Mouse (Mus musculus) frontal cortex, postnatal 14 days (tissue): Measurements from ENCODE around the gene Rgn.

Experiments used
- DNase-seq, 2 experiments: peaks; one replicate each; pipeline ENCODE4 v3.0.0; 2022; ENCODE audit warnings: low spot score in 2 of 2

Gene Rgn

DNA sequence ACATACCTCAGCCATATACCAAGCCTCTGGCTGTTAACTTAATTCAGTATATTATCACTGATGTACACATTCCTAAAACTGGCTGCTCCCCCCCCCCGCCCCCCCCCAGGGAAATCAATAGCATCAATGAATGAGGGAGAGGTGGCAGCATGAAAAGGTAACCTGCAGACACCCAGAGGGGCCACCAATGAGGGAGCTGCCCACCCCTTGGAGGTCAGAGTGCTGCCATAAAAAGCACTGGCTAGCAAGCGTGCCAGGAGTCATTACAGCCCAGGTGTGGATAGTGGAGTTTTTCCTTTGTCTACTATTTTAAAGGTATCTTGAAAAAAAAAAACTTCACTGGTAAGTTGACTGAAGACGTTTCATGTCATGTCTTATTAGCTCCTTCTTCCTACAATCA lies at the start of gene Rgn:
Gene Rgn, plus strand, starts transcription at position 256 of the 400 bp plus-strand sequence.
- DNase-seq: no peak

DNA sequence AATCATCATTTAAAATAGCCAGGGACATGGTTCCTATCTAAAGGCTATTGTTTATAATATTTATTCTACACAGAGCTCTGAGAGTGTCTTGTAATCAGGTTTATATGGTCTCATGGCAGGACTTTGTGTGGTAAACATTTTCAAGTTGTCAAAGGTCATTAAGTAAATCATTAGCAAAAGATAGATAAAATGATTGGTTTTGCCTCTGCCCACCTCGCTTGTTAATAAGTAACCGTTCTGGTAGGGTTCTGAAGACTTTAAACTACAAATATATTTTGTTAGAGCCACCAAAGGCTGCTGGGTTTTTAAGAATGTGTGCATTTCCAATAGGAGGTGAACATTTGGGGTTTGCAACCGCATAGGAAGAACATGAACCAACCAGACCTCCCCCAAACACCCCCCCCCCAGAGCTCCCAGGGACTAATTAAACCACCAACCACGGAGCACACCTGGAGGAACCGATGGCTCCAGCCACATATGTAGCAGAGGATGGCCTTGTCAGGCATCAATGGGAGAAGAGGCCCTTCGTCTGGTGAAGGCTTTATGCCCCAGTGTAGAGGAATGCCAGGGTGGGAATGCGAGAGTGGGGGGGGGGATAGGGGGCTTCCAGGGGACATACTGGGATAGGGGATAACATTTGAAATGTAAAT lies 29.2 kb upstream of the Rgn start:
- DNase-seq: no peak

DNA sequence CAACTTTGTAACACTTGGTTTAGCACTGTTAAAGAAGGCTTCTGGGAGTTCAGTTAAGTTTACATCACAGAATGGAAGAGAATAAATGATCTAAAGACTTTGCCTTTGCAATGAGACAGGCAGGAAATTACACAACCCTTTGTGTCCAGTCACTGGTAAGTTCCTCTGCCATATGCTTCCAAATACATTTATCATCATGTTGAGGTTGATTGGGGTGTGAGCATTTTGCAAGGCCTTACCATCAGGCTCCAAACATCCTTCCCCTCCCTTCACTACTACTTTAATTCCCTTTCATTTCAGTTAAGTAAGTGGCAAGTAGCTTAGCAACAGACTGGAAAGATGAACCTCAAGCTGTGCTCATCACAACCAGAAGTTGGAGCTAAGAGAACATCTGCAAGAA lies 28.0 kb upstream of the Rgn start:
- no peak for DNase-seq

DNA sequence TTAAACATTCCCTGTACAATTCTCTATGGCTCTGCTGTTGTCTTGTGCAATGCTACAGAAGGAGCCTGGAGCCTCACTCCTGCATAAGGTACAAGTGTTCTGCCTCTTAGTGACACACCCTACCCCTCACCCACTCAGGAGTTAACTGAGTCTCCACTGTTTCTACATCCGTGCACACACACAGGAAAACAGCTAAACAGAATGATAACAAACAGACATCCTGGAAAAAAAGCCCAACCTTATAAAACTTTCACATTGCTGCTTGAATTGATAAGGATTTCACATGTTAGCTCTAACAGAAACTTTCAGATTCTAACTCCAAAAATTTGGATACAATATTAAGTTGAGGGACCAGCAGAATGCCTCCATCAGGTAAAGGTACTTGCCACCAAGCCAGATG lies 17.0 kb upstream of the Rgn start:
- no peak for DNase-seq

DNA sequence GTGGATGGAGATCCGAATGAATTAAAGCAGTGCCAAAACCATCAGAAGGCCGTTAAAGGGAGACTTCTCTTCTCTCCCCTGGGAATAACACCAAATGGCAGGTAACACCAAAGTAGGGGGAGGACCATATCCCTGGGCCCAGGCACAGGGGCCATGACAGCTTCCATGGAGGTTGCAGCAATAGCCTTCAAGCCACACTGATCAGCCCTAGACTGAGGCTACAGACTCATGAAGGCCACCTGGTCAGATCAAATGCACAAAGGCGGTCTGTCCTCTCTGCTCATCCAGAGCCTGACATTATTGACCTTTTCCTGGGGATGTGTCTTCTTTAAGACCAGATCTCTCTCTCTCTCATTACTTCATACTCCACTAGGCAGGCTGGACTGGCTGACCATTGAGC lies 5.7 kb upstream of the Rgn start:
- DNase-seq: no peak

DNA sequence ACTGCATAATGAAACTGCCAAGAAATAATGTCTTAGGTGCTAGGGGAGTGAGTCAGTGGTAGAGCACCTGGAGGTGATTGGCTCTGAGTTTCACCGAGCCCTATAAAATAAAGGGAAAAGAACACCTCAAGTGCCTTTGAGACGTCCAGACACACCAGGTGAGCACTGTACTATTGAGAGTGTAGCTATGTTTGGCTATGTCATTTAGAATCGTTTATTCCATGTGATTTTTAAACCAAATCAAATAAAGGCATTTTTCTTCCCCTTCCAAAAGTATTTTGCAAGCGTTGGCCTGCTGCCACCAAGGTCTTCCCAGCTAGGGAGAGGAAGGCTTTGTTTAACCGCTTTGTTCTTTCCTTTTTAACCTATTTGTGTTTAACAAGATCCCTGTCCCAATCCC lies 2.0 kb upstream of the Rgn start:
- no peak for DNase-seq

DNA sequence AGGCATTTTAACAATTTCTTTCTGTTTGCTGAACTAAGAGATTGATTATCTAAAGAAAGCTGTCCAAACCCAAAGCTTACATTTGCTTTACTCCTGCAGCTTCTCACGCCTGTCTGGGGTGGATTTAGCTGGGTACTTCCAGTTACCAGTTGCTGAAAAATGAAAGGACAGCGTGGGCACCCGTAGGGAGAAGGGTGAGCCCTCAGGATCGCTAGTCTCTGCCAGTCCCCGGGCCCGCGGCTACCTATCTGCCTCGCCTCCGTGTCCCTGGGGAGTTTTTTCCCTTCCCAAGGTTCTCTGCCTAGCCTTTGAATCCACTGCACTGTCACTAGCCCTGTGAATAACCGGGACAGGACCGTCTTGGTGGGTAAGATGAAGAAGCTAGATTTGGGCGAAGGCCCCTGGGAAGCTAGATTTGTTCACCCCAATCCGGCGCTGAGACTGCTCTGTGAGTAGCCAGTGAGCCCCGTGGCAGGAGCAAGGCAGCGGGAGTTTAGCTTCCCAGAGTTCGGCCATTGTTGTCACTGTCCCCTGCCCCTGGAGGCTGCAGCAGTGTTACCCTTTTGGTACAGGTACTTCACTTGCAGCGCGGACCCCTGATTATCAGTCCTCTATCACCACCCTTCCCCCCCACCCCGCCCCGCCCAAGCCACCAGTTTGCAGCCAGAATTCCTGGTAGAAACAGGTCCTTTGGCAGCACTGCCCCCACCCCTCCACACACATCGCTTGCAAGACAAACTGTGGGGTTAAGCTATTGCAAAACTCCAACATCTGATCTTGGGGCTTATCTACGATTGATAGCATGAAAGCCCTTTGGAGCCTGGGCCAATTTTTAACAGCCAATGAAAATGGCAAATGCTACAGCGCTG lies 1.3 kb upstream of the Rgn start:
- no peak for DNase-seq

DNA sequence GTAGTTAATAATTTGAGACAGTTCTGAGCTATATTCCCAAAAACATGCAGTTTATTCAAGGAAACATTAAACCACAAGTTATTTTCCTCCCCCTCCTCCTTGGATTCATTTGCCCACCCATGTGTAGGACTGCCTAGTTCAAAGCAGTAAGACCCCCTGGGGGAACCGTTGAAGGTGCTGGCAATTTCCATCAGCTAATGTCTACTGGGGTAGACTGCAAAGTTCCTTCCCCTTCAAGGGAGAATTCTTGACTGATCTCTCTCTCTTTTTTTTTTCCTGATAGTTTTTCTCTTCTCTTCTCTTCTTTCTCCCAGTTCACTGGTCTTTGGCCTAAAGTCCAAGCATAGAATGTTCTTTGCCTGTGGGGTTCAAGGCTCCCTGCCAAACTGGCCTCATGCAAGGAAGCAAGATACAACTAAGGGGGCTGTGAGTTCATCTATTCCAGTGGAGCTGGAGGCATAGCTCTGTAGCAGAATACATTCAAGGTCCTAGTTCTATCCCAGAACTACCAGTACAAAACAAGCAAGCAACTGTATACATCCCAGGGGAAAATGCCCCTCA lies 627 bp upstream of the Rgn start:
- no peak for DNase-seq

DNA sequence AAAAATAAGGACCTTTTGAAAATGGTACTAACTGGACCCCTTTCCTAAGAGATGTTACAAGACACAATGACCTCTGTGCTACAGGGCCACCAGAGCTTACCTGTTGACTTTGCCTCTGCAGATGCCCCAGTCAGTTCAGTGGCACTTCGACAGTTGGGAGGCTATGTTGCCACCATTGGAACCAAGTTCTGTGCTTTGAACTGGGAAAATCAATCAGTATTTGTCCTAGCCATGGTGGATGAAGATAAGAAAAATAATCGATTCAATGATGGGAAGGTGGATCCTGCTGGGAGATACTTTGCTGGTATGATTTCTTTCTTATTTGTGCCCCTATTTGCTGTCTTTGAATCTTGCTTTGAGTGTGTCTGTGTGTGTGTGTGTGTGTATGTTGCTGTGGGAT lies 2.6 kb downstream of the Rgn start:
- DNase-seq: no peak

DNA sequence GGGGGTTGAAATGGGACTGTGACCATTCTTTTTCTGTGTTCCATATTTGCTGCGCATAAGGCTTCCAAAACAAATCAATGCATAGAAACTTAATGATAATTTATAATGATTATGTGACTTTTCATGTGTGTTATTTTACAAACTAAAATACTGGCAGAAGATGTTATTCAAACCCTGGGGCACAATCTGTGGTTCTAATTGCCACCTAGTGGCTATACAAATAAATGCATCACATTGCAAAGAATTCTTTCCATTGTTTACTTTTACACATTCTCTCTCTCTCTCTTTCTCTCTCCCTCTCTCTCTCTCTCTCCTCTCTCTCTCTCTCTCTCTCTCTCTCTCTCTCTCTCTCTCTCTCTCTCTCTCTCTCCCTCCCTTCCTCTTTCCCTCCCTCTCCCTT lies 12.3 kb downstream of the Rgn start:
- no peak for DNase-seq

DNA sequence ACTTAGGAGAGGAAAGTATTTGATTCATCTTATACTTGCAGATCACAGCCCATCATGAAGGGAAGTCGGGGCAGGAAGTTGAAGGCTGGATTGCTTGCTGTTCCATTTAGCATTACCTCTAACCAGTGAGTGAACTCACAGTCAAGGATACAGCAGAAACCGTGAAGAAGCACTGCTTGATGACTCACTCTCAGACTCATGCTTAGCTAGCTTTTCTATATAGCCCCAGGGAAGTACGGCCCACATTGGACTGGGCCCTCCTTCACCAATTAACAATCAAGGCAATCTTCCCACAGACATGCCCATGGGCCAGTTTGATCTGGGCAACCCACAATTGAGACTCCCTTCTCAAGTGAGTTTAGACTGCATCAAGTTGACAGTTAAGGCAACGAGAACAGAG lies 14.4 kb downstream of the Rgn start:
- DNase-seq: no peak

DNA sequence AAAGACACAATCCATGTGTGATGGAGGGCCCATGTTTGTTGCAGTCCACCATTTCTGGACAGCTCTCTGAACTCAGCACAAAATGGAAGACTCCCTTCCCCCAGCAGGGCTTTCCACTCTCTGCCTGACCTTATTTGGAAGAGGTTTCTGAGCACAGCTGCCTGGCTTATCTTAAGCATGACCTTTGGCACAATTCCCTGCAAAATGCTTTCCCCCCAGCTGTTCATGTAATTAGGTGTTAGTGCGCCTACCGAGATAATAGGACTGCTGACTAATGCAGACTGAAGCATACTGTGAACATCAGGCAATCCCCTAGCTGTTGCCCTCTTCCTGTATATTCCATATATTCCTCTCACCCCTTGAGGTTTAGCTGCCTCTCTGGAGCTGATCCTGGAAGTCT lies 21.4 kb downstream of the Rgn start:
- no peak for DNase-seq

DNA sequence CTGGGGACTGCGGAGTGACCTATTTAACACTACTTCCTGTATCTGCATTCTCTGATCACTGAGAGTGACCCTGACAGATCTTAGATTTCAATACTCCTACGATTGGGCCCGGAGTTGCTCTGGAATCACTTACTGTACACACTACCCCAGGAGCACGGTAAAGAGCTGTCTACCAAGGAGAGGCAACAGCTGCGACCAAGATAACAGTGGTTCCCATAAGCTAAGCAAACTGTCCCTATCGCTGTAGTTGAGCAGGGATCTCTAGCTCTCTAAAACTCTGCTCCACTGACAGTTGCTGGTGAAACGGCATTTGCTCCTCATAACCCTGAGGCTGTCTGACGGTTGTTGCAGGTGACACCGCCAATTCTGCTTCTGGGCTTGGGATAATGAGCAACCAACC lies 23.1 kb downstream of the Rgn start:
- DNase-seq: no peak

DNA sequence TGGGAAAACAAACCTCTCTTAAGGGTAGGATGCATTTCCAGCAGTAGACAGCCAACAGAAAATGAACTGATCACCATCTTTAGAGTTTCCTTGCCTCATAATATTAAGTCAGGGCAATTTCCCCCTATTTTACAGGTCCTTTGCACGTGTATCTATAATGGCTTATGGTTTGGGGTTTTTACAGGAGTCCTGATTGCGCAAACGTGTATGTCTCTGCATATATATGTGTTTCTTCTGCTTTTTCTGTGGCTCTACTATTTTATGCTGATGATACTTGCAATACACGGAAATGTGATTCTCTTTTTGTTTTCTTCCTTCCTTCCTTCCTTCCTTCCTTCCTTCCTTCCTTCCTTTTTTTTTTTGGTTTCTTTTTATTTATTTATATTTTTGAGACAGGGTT lies 24.3 kb downstream of the Rgn start:
- DNase-seq: no peak

DNA sequence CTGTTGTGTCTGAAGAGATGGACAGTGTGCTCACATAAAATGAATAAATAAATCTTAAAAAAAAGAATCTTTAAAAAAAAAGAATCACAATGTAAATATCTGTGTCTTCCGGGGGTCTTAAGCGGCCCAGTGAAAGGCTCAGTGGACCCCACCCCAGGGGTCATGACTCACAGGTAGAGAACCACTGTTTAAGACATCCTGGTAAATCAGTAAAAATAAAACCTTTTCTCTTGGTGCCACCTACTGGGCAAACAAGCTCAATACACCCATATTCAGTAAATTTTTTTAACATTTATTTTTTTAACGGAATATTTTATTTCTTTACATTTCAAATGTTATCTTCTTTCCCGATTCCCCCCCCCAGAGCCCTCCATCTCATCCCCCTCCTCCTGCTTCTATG lies 38.4 kb downstream of the Rgn start:
- DNase-seq: no peak

DNA sequence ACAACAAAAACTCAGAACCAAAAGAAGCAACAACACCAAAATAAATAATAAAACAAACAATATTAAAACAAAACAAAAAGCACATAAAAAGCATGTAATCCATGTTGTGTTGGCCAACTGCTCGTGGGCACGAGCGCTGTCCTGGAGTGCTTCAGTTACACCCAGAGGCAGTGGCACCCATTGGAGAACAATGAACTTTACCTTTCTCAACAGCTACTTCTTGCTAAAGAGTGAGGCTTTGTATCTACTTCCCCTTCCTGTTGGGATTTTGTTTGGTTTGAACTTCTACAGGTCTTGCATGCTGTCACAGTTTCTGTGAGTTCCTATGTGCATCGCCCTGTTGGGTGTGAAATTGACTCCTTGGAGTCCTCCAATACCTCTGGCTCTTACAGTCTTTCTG lies 58.9 kb downstream of the Rgn start:
- DNase-seq: no peak
